Mouse (Mus musculus) neural tube, embryonic 14.5 days (tissue): ENCODE data around the gene Syce3. TPM values are rescaled to one million over a fixed set of nuclear protein-coding genes. Genes with fewer than 3 reads are reported as not detected.
A peak's percentile ranks its signal among the peaks of the same experiment; 100 is the strongest.

Experiments used
- ATAC-seq: fragments of 200-750 bp; cut with Nextera tagmentation; 2 replicates; pipeline ENCODE4 v1.8.0; 2017; ENCODE audit warnings: low read depth, mild to moderate bottlenecking, moderate TSS enrichment, moderate library complexity
- H3K27ac ChIP-seq: fragments of 300-500 bp; sonication (generic); 2 replicates; pipeline ENCODE4 v1.5.1; 2014; ENCODE audit warnings: low read depth, mild to moderate bottlenecking, control low read depth, low read length, moderate library complexity, mixed read lengths
- H3K27me3 ChIP-seq: fragments of 300-500 bp; sonication (generic); 2 replicates; pipeline ENCODE4 v1.6.1; 2014; ENCODE audit warnings: low read length; ENCODE audit not compliant: control insufficient read depth, insufficient read depth
- H3K36me3 ChIP-seq: fragments of 300-500 bp; sonication (generic); 2 replicates; pipeline ENCODE4 v1.6.1; 2014; ENCODE audit warnings: low read length, mixed read lengths; ENCODE audit not compliant: control insufficient read depth, insufficient read depth
- H3K4me1 ChIP-seq: fragments of 300-500 bp; sonication (generic); 2 replicates; pipeline ENCODE4 v1.6.1; 2014; ENCODE audit warnings: low read length; ENCODE audit not compliant: control insufficient read depth, insufficient read depth
- H3K4me2 ChIP-seq: fragments of 300-500 bp; sonication (generic); 2 replicates; pipeline ENCODE4 v1.6.1; 2014; ENCODE audit warnings: mild to moderate bottlenecking, low read depth, low read length, control low read depth
- H3K4me3 ChIP-seq: fragments of 300-500 bp; sonication (generic); 2 replicates; pipeline ENCODE4 v1.5.1; 2014; ENCODE audit warnings: low read depth, low read length, control low read depth, mixed read lengths
- H3K9ac ChIP-seq: fragments of 300-500 bp; sonication (generic); replicated peaks from 2 replicates; pipeline ENCODE4 v1.6.1; 2014; ENCODE audit warnings: low read depth, mild to moderate bottlenecking, control low read depth, low read length, mixed read lengths
- H3K9me3 ChIP-seq: fragments of 300-500 bp; sonication (generic); 2 replicates; pipeline ENCODE4 v1.6.1; 2016; ENCODE audit warnings: low read length; ENCODE audit not compliant: control insufficient read depth
- WGBS: fragments of 180-500 bp; shearing (Covaris S2); extraction: QIAGEN DNeasy Blood & Tissue Kit; methylation state at CpG from one replicate; pipeline ENCODE4 v1.1.7; 2014; 5-methylcytosine and 5-hydroxymethylcytosine counted together
- polyA plus RNA-seq: library from polyadenylated mRNA; unstranded; fragments of >200 nt; fragmentation: Nextera tagmentation; extraction: Ambion mirVana; gene quantifications from 2 replicates; pipeline ENCODE4 v1.2.1, GENCODE M21; 2014

Syce3 gene
- not detected in 2 replicates for polyA plus RNA-seq

GRCm38 (mm10) chr15:89410118-89410517 lies at the start of gene Syce3:
Gene Syce3 (minus strand): TSS chr15:89410503.
- H3K9ac ChIP-seq: no peak within 1 kb of the TSS
- no peaks in the 10 kb centered on the region for H3K4me1 ChIP-seq
- H3K27ac ChIP-seq: no peak within 1 kb of the TSS
- H3K27me3 ChIP-seq: no peaks in the 10 kb centered on the region
- no peaks in the 10 kb centered on the region for H3K9me3 ChIP-seq
- no peak within 1 kb of the TSS for H3K4me2 ChIP-seq
- H3K4me3 ChIP-seq: no peak within 1 kb of the TSS
- ATAC-seq: no peak
- no peaks in the 10 kb centered on the region for H3K36me3 ChIP-seq
- WGBS: 86% methylated on average over 21 of the region's 24 CpGs

- WGBS: 91% methylated on average over 7 of the region's 7 CpGs
- Histone ChIP-seq H3K9me3 (no peaks in the 10 kb centered on the region), H3K9ac (no peak overlapping the region), H3K4me1 (peaks cover 13% of the 10 kb centered on the region), H3K4me3 (no peak overlapping the region), H3K27ac (no peak overlapping the region), H3K4me2 (no peak overlapping the region), H3K36me3 (peaks cover 51% of the 10 kb centered on the region), H3K27me3 (no peaks in the 10 kb centered on the region)
- no peak for ATAC-seq
Measured at GRCm38 (mm10) chr15:89459821-89460220, 49.5 kb upstream of the Syce3 start.

GRCm38 (mm10) chr15:89458942-89459341 lies 48.6 kb upstream of the Syce3 start:
- Histone ChIP-seq H3K36me3 (peaks cover 51% of the 10 kb centered on the region), H3K9ac (no peak overlapping the region), H3K4me1 (peaks cover 16% of the 10 kb centered on the region), H3K4me3 (no peak overlapping the region), H3K27ac (no peak overlapping the region), H3K4me2 (no peak overlapping the region), H3K27me3 (no peaks in the 10 kb centered on the region), H3K9me3 (no peaks in the 10 kb centered on the region)
- ATAC-seq: no peak
- 93% methylated on average over 15 of the region's 15 CpGs for WGBS

GRCm38 (mm10) chr15:89455642-89456041 lies 45.3 kb upstream of the Syce3 start:
- Histone ChIP-seq H3K9ac (peak overlapping the region; percentile 86; the same call in 1 of the 2 replicates), H3K4me3 (peak overlapping the region; percentile 71), H3K9me3 (no peaks in the 10 kb centered on the region), H3K36me3 (peaks cover 37% of the 10 kb centered on the region), H3K27me3 (peaks cover 4% of the 10 kb centered on the region; the same call in 1 of the 2 replicates), H3K4me2 (peak overlapping the region; percentile 77), H3K4me1 (peaks cover 16% of the 10 kb centered on the region), H3K27ac (no peak overlapping the region)
- 82% methylated on average over 6 of the region's 6 CpGs for WGBS
- no peak for ATAC-seq

GRCm38 (mm10) chr15:89454857-89455256 lies 44.6 kb upstream of the Syce3 start:
- peak; percentile 39; the same call in 1 of the 2 replicates for ATAC-seq
- Histone ChIP-seq H3K4me3 (peak overlapping the region; percentile 71), H3K27ac (0 out of 2 replicates have a peak overlapping the region, but pooled peaks have one; percentile 4), H3K9ac (peak overlapping the region; percentile 86), H3K9me3 (no peaks in the 10 kb centered on the region), H3K4me2 (peak overlapping the region; percentile 77), H3K4me1 (peaks cover 16% of the 10 kb centered on the region), H3K36me3 (peaks cover 31% of the 10 kb centered on the region), H3K27me3 (peaks cover 4% of the 10 kb centered on the region; the same call in 1 of the 2 replicates)
- 16% methylated on average over 5 of the region's 6 CpGs for WGBS

GRCm38 (mm10) chr15:89453865-89454478 lies 43.7 kb upstream of the Syce3 start, which contains the start of gene Mapk8ip2:
Gene Mapk8ip2 (plus strand): TSS chr15:89453913.
- peaks cover 4% of the 10 kb centered on the region; the same call in 1 of the 2 replicates for H3K27me3 ChIP-seq
- H3K4me1 ChIP-seq: peaks cover 16% of the 10 kb centered on the region
- H3K4me3 ChIP-seq: peak within 1 kb of the TSS; percentile 71
- H3K9me3 ChIP-seq: no peaks in the 10 kb centered on the region
- ATAC-seq: peak; percentile 84
- peaks cover 24% of the 10 kb centered on the region for H3K36me3 ChIP-seq
- H3K27ac ChIP-seq: peak within 1 kb of the TSS; percentile 86
- H3K9ac ChIP-seq: peak within 1 kb of the TSS; percentile 86
- H3K4me2 ChIP-seq: peak within 1 kb of the TSS; percentile 77
- WGBS: under 1% methylated on average over 46 of the region's 53 CpGs

GRCm38 (mm10) chr15:89452906-89453864 lies 42.9 kb upstream of the Syce3 start:
- peak overlapping the region; percentile 86 for H3K27ac ChIP-seq
- peak overlapping the region; percentile 77 for H3K4me2 ChIP-seq
- H3K9me3 ChIP-seq: no peaks in the 10 kb centered on the region
- ATAC-seq: peak; percentile 81
- peaks cover 16% of the 10 kb centered on the region for H3K36me3 ChIP-seq
- 5% methylated on average over 24 of the region's 24 CpGs for WGBS
- peak overlapping the region; percentile 86 for H3K9ac ChIP-seq
- peaks cover 16% of the 10 kb centered on the region for H3K4me1 ChIP-seq
- peaks cover 4% of the 10 kb centered on the region; the same call in 1 of the 2 replicates for H3K27me3 ChIP-seq
- H3K4me3 ChIP-seq: peak overlapping the region; percentile 71

- ATAC-seq: no peak
- 42% methylated on average over 8 of the region's 8 CpGs for WGBS
- no peaks in the 10 kb centered on the region for H3K9me3 ChIP-seq
- H3K27me3 ChIP-seq: no peaks in the 10 kb centered on the region
- no peak overlapping the region for H3K27ac ChIP-seq
- H3K9ac ChIP-seq: no peak overlapping the region
- no peaks in the 10 kb centered on the region for H3K4me1 ChIP-seq
- no peak overlapping the region for H3K4me3 ChIP-seq
- H3K4me2 ChIP-seq: no peak overlapping the region
- no peaks in the 10 kb centered on the region for H3K36me3 ChIP-seq
Measured at GRCm38 (mm10) chr15:89442486-89443070, 32.3 kb upstream of the Syce3 start.
